Mouse (Mus musculus) lung, adult 2 months (tissue): ENCODE measurements around the gene Psmc3. TPM values are rescaled to one million over a fixed set of nuclear protein-coding genes. Genes with fewer than 3 reads are reported as not detected.

Source experiments
- DNase-seq: peaks from one replicate; pipeline ENCODE4 v3.0.0; 2022
- H3K4me1 ChIP-seq: fragments of 200-500 bp; 2 replicates; pipeline ENCODE4 v1.6.1; 2011; ENCODE audit warnings: low read length; ENCODE audit not compliant: control insufficient read depth, insufficient read depth
- H3K4me3 ChIP-seq: fragments of 200-500 bp; replicated peaks from 2 replicates; pipeline ENCODE3; 2011; ENCODE audit warnings: low read depth, mild to moderate bottlenecking, control low read depth, low read length; ENCODE audit errors: extremely low read depth
- CTCF ChIP-seq: fragments of 200-500 bp; IDR thresholded peaks from 2 replicates; pipeline ENCODE4 v1.5.1; 2011; ENCODE audit warnings: mild to moderate bottlenecking, low read length, control low read depth; ENCODE audit not compliant: insufficient read depth
- POLR2A ChIP-seq: fragments of 200-500 bp; IDR thresholded peaks from 2 replicates; pipeline ENCODE4 v1.6.1; 2011; ENCODE audit warnings: low read depth, mild to moderate bottlenecking, control low read depth, low read length, borderline replicate concordance; ENCODE audit errors: extremely low read depth
- WGBS: fragments of 180-500 bp; shearing (Covaris S2); methylation state at CpG from one replicate; pipeline ENCODE4 v1.1.7; 2018; 5-methylcytosine and 5-hydroxymethylcytosine counted together
- polyA plus RNA-seq: library from polyadenylated mRNA; depleted of rRNA; stranded (reverse); fragments of >200 nt; gene quantifications from 2 replicates; pipeline ENCODE4 v1.2.3, GENCODE M21; 2012

Psmc3 gene
- polyA plus RNA-seq, 1 experiment, result 76.9 TPM

DNA sequence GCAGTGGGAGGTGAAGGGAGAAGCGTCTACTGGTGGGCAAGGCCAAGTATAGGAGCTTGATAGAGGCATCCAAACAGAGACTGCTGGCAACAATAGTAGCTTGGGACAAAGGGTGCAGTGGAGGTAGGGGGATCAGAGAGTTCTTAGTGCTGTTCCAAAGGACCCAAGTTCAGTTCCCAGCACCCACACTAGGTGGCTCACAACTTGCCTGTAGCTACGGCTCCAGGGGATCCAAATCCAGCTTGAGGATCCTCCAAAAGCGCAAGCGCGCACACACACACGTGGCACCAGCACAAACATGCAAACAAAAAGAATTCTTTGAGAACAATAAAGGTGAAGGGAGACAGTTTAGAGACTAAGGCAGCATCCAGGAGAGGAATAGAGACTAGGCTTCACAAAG is 10.4 kb downstream of the Psmc3 start:
- TF ChIP-seq CTCF (no peak), POLR2A (no peak)
- DNase-seq, result no peak
- H3K4me3 ChIP-seq, result no peak overlapping the region
- WGBS, result 85% methylated on average over 6 of the region's 6 CpGs
- peaks cover 5% of the 10 kb centered on the region for H3K4me1 ChIP-seq

DNA sequence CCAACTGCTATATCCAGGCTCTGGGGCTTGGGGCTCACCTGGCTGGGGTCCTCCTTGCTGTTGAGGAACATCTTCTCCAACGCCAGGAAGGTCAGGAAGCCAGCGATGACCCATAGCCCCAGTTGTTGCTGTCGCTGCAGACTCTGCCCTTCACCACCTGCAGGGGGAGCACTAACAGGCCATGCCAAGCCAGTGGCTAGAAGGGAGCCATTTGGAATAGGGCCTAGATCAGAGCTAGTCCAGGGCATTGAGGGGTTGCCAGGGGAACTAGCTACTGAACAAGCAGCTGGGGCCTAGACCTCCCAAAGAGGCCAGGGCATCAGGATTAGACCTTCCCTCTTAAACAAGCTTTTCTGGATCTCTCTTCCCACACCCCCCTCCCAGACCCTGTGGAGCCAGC is 11.7 kb downstream of the Psmc3 start:
- 32% methylated on average over 3 of the region's 3 CpGs for WGBS
- TF ChIP-seq CTCF (peak; percentile 70), POLR2A (no peak)
- H3K4me3 ChIP-seq, result no peak overlapping the region
- peak; percentile 39 for DNase-seq
- peaks cover 5% of the 10 kb centered on the region for H3K4me1 ChIP-seq

DNA sequence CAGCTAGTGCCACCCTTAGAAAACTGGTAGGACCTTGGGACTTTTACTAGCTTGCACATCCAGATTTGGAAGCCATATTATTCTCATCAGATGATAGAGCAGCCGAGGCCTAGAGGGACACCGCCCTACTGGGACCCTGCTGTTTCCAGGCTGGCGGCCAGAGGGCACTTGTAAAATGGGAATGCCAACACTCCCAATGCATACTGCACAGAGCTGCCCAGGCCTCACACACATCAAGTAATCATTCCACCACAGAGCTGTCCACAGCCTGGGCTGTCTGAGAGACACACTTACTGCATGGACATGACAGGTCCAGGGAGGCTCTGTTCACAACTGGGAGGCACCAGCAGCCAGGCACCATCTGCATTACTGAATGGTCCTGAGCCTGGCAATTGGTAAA is 12.6 kb downstream of the Psmc3 start:
- peaks cover 12% of the 10 kb centered on the region for H3K4me1 ChIP-seq
- TF ChIP-seq CTCF (no peak), POLR2A (no peak)
- H3K4me3 ChIP-seq, result no peak overlapping the region
- WGBS, result 84% methylated on average over 3 of the region's 3 CpGs
- DNase-seq, result no peak

DNA sequence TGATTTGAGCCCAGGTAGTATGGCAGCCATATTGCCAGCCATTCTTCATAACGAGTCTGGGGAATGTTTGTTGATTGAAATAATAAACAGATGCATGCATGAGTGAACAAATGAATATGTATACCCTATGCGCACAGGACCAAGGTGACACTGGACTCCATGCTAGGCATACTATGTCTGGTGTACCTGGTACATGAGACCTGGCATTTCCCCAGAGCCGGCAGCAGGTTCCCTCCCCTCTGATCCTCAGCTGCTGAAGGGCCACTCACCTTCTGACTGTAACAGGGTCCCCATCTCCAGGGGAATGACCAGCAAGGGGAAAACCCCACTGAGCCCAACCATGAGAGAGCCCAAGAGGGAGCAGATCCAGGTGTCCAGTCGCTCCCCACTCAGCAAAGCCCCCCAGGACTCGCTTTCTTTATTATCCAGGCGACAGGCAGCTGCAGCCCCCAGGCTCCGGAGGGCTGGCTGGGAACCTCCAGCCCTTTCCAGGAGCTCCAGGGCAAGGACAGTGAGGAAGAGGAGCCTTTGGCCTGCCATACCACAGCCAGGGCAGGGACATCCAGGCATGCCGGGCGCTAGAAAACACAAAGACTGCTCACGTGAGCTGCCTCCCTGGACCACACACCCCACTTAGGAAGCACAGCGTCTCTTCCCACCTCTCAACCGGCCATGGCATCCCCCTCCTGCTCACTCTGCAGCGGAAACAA is 14.5 kb downstream of the Psmc3 start:
- WGBS, result 61% methylated on average over 13 of the region's 13 CpGs
- H3K4me1 ChIP-seq, result peaks cover 10% of the 10 kb centered on the region
- no peak for DNase-seq
- no peak for TF ChIP-seq POLR2A
- no peak for TF ChIP-seq CTCF
- H3K4me3 ChIP-seq, result peak overlapping the region; percentile 30

GRCm38 (mm10) chr2:91068872-91069165 is 15.0 kb downstream of the Psmc3 start:
- DNase-seq, result no peak
- TF ChIP-seq POLR2A, result no peak
- TF ChIP-seq CTCF, result no peak
- peaks cover 10% of the 10 kb centered on the region for H3K4me1 ChIP-seq
- peak overlapping the region; percentile 30 for H3K4me3 ChIP-seq
- 43% methylated on average over 6 of the region's 6 CpGs for WGBS

DNA sequence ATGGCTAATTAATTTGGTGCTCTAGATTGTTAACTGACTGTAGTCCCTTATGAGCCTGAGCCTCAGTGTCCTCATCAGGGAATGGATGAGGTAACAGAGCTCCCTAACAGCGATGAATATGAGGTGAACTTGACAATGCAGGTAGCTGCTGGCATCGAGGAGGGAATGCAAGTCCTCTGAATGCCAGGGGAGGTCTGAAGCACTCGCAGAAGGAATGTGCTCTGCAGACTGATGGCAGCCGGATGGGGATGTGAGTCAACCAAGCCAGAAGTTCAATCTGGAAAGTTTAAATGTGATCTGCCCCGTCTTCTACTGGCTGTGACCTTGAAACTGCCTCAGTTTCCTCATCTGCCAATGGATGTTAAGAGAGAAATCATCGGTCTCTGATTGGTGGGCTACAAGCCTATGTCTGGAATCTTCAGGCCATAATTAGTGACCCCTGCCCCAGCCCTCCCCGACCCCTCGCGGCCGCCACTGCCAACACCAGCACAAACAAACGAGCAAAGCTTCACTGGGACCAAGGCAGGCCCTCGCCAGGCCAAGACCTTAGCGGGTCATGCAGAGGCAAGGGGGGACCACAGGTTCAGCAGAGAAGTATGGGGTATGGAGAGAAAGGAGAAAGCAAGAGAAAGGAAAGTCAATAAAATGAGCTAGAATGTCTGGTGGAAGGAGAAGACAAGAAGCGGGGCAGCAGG is 15.6 kb downstream of the Psmc3 start:
- TF ChIP-seq CTCF (no peak), POLR2A (no peak)
- peak; percentile 33 for DNase-seq
- peak overlapping the region; percentile 65 for H3K4me3 ChIP-seq
- 5% methylated on average over 14 of the region's 14 CpGs for WGBS
- peaks cover 10% of the 10 kb centered on the region for H3K4me1 ChIP-seq

DNA sequence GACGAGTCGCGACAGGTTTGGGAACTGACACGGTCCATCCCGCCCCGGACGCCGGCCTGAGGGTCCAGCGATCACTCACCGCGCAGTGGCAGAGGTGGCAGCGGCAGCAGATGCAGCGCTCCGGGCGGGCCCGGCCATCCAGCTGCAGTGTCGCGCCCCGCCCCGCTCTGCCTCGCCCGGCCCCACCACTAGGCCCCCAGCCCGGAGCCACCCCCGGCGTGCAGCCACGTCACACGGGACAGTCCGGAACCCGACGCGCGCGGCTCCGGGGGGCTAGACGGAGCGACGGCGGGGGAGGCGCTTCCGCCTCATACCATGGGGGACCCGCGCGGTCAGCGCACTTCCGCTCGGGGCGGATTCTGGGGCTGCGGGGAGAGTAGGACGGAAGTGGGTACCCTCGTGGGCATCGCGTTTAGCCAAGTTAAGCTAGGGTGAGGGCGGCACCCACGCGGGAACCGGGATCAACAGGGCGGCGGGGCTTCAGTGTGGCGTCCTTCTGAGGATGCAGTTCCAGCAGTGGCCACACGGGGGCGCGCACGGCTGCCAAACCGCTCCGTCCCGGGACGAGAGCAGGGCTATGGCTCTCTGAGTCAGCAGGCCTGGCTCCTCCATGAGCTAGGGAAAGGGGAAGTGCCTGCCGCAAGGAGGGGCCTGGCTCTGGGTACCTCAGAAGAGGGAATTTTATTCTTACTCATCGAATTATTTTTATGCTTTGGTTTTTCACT is 16.4 kb downstream of the Psmc3 start, which contains the start of gene Slc39a13:
TSS of gene Slc39a13 (minus strand) at position 342 of the 725 bp plus-strand sequence.
- peaks cover 10% of the 10 kb centered on the region for H3K4me1 ChIP-seq
- WGBS, result under 1% methylated on average over 69 of the region's 69 CpGs
- TF ChIP-seq POLR2A (peak; percentile 51), CTCF (peak; percentile 59)
- H3K4me3 ChIP-seq, result peak within 1 kb of the TSS; percentile 65
- DNase-seq, result peak; percentile 97

GRCm38 (mm10) chr2:91071059-91071458 is 17.2 kb downstream of the Psmc3 start:
- no peak for TF ChIP-seq CTCF
- TF ChIP-seq POLR2A, result no peak
- Histone ChIP-seq H3K4me3 (no peak overlapping the region), H3K4me1 (peaks cover 10% of the 10 kb centered on the region)
- no peak for DNase-seq
- WGBS, result 86% methylated on average over 10 of the region's 10 CpGs

DNA sequence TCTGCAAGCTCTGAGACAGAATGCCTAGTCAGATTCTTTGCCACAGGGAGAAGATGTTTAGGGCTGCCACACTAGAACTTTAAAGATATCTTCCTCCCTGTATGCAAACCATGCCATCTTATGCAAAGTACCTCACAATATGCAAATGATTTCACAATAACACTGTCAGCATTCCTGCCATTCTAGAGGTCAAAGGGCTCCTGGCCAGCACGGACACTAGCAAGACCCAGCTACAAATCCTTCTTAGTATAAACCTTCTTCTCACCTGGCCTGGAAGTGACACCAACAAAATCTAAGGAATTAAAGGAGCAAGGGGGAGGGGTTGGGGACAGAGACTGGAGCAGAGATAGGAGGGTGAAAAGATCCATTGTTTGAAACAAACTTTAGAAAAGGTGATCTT is 18.3 kb downstream of the Psmc3 start:
- Histone ChIP-seq H3K4me3 (no peak overlapping the region), H3K4me1 (peaks cover 10% of the 10 kb centered on the region)
- no peak for DNase-seq
- TF ChIP-seq CTCF, result no peak
- no peak for TF ChIP-seq POLR2A
- 20% methylated on average over 1 of the region's 1 CpGs for WGBS
